Comparison of ENCODE assay signal across 8 mouse cellular contexts in genomic region chr3:9885565-9885964, GRCm38 (mm10).
DNase-seq lines count a peak whose midpoint lies in the region; ATAC-seq and TF ChIP-seq lines count a peak whose summit lies in the region.
"Had no signal": no experiment of that assay in that cellular context is flagged by ENCODE, and none has a peak within 500 bp of the region (broad histone marks: within the 10 kb centered on the region; RNA-seq: fewer than 3 reads in every experiment).

No protein-coding gene starts in this region.

- no peak overlapping the region for H3K4me3 ChIP-seq in midbrain, embryonic 13.5 days (replicated peaks)
- H3K4me3 ChIP-seq in midbrain, embryonic 10.5 days = no peak overlapping the region
- H3K4me3 ChIP-seq in forebrain, embryonic 15.5 days = no peak overlapping the region
- no peak overlapping the region for H3K4me3 ChIP-seq in hindbrain, postnatal 0 days (ENCODE audit: low read length)
- H3K4me3 ChIP-seq in lung, embryonic 16.5 days (ENCODE audit: low read length) = no peak overlapping the region
- H3K4me3 ChIP-seq in stomach, postnatal 0 days (ENCODE audit: low read depth, low read length) = no peak overlapping the region
- H3K4me3 ChIP-seq: limb, embryonic 13.5 days had no signal

- DNase-seq in midbrain, embryonic 10.5 days (ENCODE audit: low spot score) = no peak
- peak; percentile 43 for DNase-seq in brain, embryonic 18.5 days (ENCODE audit: low read depth, low spot score)
- DNase-seq in hindbrain, postnatal 0 days (ENCODE audit: low spot score) = peak; percentile 87
- DNase-seq in stomach, postnatal 0 days (ENCODE audit: low spot score) = no peak

- H3K4me1 ChIP-seq in midbrain, embryonic 13.5 days (replicated peaks) = peaks cover 14% of the 10 kb centered on the region
- peaks cover 3% of the 10 kb centered on the region; the same call in 1 of the 2 replicates for H3K4me1 ChIP-seq in midbrain, embryonic 10.5 days
- H3K4me1 ChIP-seq in forebrain, embryonic 15.5 days = peaks cover 21% of the 10 kb centered on the region
- H3K4me1 ChIP-seq in hindbrain, postnatal 0 days (ENCODE audit: insufficient read depth, low read length) = peaks cover 8% of the 10 kb centered on the region
- H3K4me1 ChIP-seq in lung, embryonic 16.5 days (replicated peaks; ENCODE audit: control insufficient read depth, insufficient read depth, low read length) = peaks cover 9% of the 10 kb centered on the region; the same call in 1 of the 2 replicates
- no peaks in the 10 kb centered on the region for H3K4me1 ChIP-seq in stomach, postnatal 0 days (replicated peaks; ENCODE audit: control insufficient read depth, insufficient read depth)
- H3K4me1 ChIP-seq: limb, embryonic 13.5 days had no signal

- no peak overlapping the region for H3K9ac ChIP-seq in midbrain, embryonic 13.5 days (replicated peaks)
- H3K9ac ChIP-seq in forebrain, embryonic 15.5 days (replicated peaks) = no peak overlapping the region
- H3K9ac ChIP-seq in hindbrain, postnatal 0 days (replicated peaks; ENCODE audit: low read length) = no peak overlapping the region
- H3K9ac ChIP-seq in lung, embryonic 16.5 days (ENCODE audit: low read length) = no peak overlapping the region
- H3K9ac ChIP-seq in stomach, postnatal 0 days (ENCODE audit: low read length) = no peak overlapping the region
- H3K9ac ChIP-seq: limb, embryonic 13.5 days had no signal

- no peaks in the 10 kb centered on the region for H3K36me3 ChIP-seq in midbrain, embryonic 13.5 days
- H3K36me3 ChIP-seq in midbrain, embryonic 10.5 days = no peaks in the 10 kb centered on the region
- no peaks in the 10 kb centered on the region for H3K36me3 ChIP-seq in forebrain, embryonic 15.5 days
- H3K36me3 ChIP-seq in hindbrain, postnatal 0 days (ENCODE audit: insufficient read depth, low read length) = no peaks in the 10 kb centered on the region
- H3K36me3 ChIP-seq in lung, embryonic 16.5 days (ENCODE audit: control insufficient read depth, insufficient read depth, low read length) = no peaks in the 10 kb centered on the region
- H3K36me3 ChIP-seq in stomach, postnatal 0 days (ENCODE audit: control insufficient read depth, insufficient read depth, low read length) = no peaks in the 10 kb centered on the region
- H3K36me3 ChIP-seq: limb, embryonic 13.5 days had no signal

- no peak for TF ChIP-seq CTCF in hindbrain, postnatal 0 days (IDR thresholded peaks at IDR 0.05; ENCODE audit: low read depth)
- TF ChIP-seq CTCF in stomach, postnatal 0 days (IDR thresholded peaks at IDR 0.05; ENCODE audit: low read depth) = no peak

- H3K4me2 ChIP-seq in midbrain, embryonic 13.5 days (replicated peaks) = no peak overlapping the region
- H3K4me2 ChIP-seq in forebrain, embryonic 15.5 days (replicated peaks) = no peak overlapping the region
- no peak overlapping the region for H3K4me2 ChIP-seq in hindbrain, postnatal 0 days (ENCODE audit: low read depth, low read length)
- no peak overlapping the region for H3K4me2 ChIP-seq in lung, embryonic 16.5 days (ENCODE audit: low read depth, low read length)
- no peak overlapping the region for H3K4me2 ChIP-seq in stomach, postnatal 0 days (replicated peaks; ENCODE audit: low read depth)
- H3K4me2 ChIP-seq: limb, embryonic 13.5 days had no signal

- ATAC-seq in midbrain, embryonic 13.5 days = 0 out of 2 replicates have a peak, but pooled peaks have one; percentile 40
- peak; percentile 62 for ATAC-seq in forebrain, embryonic 15.5 days (replicated peaks)
- ATAC-seq in hindbrain, postnatal 0 days = peak; percentile 58; the same call in 1 of the 2 replicates
- peak; percentile 58 for ATAC-seq in lung, embryonic 16.5 days (ENCODE audit: low read depth)
- no peak for ATAC-seq in stomach, postnatal 0 days (ENCODE audit: low FRiP score, low TSS enrichment)

- H3K9me3 ChIP-seq in midbrain, embryonic 13.5 days = no peaks in the 10 kb centered on the region
- H3K9me3 ChIP-seq in midbrain, embryonic 10.5 days (replicated peaks) = no peaks in the 10 kb centered on the region
- no peaks in the 10 kb centered on the region for H3K9me3 ChIP-seq in forebrain, embryonic 15.5 days
- no peaks in the 10 kb centered on the region for H3K9me3 ChIP-seq in hindbrain, postnatal 0 days (ENCODE audit: low read length)
- no peaks in the 10 kb centered on the region for H3K9me3 ChIP-seq in lung, embryonic 16.5 days (ENCODE audit: control insufficient read depth, low read length)
- no peaks in the 10 kb centered on the region for H3K9me3 ChIP-seq in stomach, postnatal 0 days (ENCODE audit: control insufficient read depth, low read length)
- H3K9me3 ChIP-seq: limb, embryonic 13.5 days had no signal

- no peaks in the 10 kb centered on the region for H3K27me3 ChIP-seq in midbrain, embryonic 13.5 days
- H3K27me3 ChIP-seq in midbrain, embryonic 10.5 days (ENCODE audit: low read depth, poor library complexity, severe bottlenecking) = no peaks in the 10 kb centered on the region
- no peaks in the 10 kb centered on the region for H3K27me3 ChIP-seq in forebrain, embryonic 15.5 days
- H3K27me3 ChIP-seq in hindbrain, postnatal 0 days (ENCODE audit: insufficient read depth, low read length) = no peaks in the 10 kb centered on the region
- H3K27me3 ChIP-seq in lung, embryonic 16.5 days (ENCODE audit: control insufficient read depth, insufficient read depth, low read depth, low read length) = no peaks in the 10 kb centered on the region
- no peaks in the 10 kb centered on the region for H3K27me3 ChIP-seq in stomach, postnatal 0 days (ENCODE audit: control insufficient read depth, insufficient read depth, low read length)
- H3K27me3 ChIP-seq: limb, embryonic 13.5 days had no signal

- WGBS in midbrain, embryonic 13.5 days = 47% methylated on average over 8 of the region's 8 CpGs
- WGBS in midbrain, embryonic 10.5 days = 79% methylated on average over 8 of the region's 8 CpGs
- 13% methylated on average over 8 of the region's 8 CpGs for WGBS in forebrain, embryonic 15.5 days
- WGBS in hindbrain, postnatal 0 days = 20% methylated on average over 8 of the region's 8 CpGs
- 45% methylated on average over 8 of the region's 8 CpGs for WGBS in lung, embryonic 16.5 days
- WGBS in stomach, postnatal 0 days = 42% methylated on average over 8 of the region's 8 CpGs

- TF ChIP-seq EP300 in stomach, postnatal 0 days (optimal IDR thresholded peaks at IDR 0.05) = no peak

- H3K27ac ChIP-seq in midbrain, embryonic 13.5 days = peak overlapping the region; percentile 15
- no peak overlapping the region for H3K27ac ChIP-seq in midbrain, embryonic 10.5 days (replicated peaks)
- H3K27ac ChIP-seq in forebrain, embryonic 15.5 days (replicated peaks) = peak overlapping the region; percentile 53
- H3K27ac ChIP-seq in hindbrain, postnatal 0 days = peak overlapping the region; percentile 38; the same call in 1 of the 2 replicates
- H3K27ac ChIP-seq in lung, embryonic 16.5 days (ENCODE audit: low read length) = peak overlapping the region; percentile 78
- 0 out of 2 replicates have a peak overlapping the region, but pooled peaks have one; percentile 40 for H3K27ac ChIP-seq in stomach, postnatal 0 days (replicated peaks)
- H3K27ac ChIP-seq: limb, embryonic 13.5 days had no signal

Comparison
In these comparisons a context has a peak if more than half of its experiments do, and no peak if none do; other contexts are left out.
1. DNase-seq: peak in brain, embryonic 18.5 days (single experiment) and hindbrain, postnatal 0 days (single experiment); none in midbrain, embryonic 10.5 days (single experiment) and stomach, postnatal 0 days (single experiment).